Mouse (Mus musculus): Measurements from ENCODE around the gene Nod2.
"Not testable (repeated sequence)": the region's sequence is repeated elsewhere in the genome, so short reads cannot be mapped to it uniquely, and the experiment has no call there.

Gene Nod2

GRCm38 (mm10) chr8:88631081-88631480, 16.0 kb upstream of the Nod2 start:
- peak in 1 of 2 experiments; percentile 29 for DNase-seq (ENCODE audit: low spot score in 2 of 2)

- no peak for DNase-seq (ENCODE audit: low spot score in 2 of 2)
Measured at GRCm38 (mm10) chr8:88633343-88633765, 13.8 kb upstream of the Nod2 start.

- peak; percentile 45 to 52 for DNase-seq (ENCODE audit: low spot score in 2 of 2)
Measured at GRCm38 (mm10) chr8:88635474-88636397, 11.4 kb upstream of the Nod2 start, which contains the start of gene Snx20. Gene Snx20, minus strand, starts transcription at chr8:88636128.

GRCm38 (mm10) chr8:88637092-88638000, 9.8 kb upstream of the Nod2 start:
- DNase-seq (ENCODE audit: low spot score in 2 of 2) = no peak

- DNase-seq (ENCODE audit: low spot score in 2 of 2) = no peak
Measured at GRCm38 (mm10) chr8:88638908-88639307, 8.2 kb upstream of the Nod2 start.

GRCm38 (mm10) chr8:88642734-88643564, 4.2 kb upstream of the Nod2 start:
- no peak for DNase-seq (ENCODE audit: low spot score in 2 of 2)

- no peak for DNase-seq (ENCODE audit: low spot score in 2 of 2)
Measured at GRCm38 (mm10) chr8:88648322-88648721, 1.2 kb downstream of the Nod2 start.

GRCm38 (mm10) chr8:88650016-88650708, 3.0 kb downstream of the Nod2 start:
- DNase-seq (ENCODE audit: low spot score in 2 of 2) = no peak

- not testable (repeated sequence) for DNase-seq (ENCODE audit: low spot score in 2 of 2)
Measured at GRCm38 (mm10) chr8:88651122-88651521, 4.0 kb downstream of the Nod2 start.

- DNase-seq (ENCODE audit: low spot score in 2 of 2) = no peak
Measured at GRCm38 (mm10) chr8:88655334-88655733, 8.2 kb downstream of the Nod2 start.

GRCm38 (mm10) chr8:88659873-88660272, 12.8 kb downstream of the Nod2 start:
- DNase-seq (ENCODE audit: low spot score in 2 of 2) = no peak

- no peak for DNase-seq (ENCODE audit: low spot score in 2 of 2)
Measured at GRCm38 (mm10) chr8:88662401-88662821, 15.3 kb downstream of the Nod2 start.

GRCm38 (mm10) chr8:88664121-88664520, 17.0 kb downstream of the Nod2 start:
- DNase-seq (ENCODE audit: low spot score in 2 of 2) = no peak

- DNase-seq (ENCODE audit: low spot score in 2 of 2) = no peak
Measured at GRCm38 (mm10) chr8:88664947-88665346, 17.8 kb downstream of the Nod2 start.

- DNase-seq (ENCODE audit: low spot score in 2 of 2) = no peak
Measured at GRCm38 (mm10) chr8:88666435-88666834, 19.3 kb downstream of the Nod2 start.

- DNase-seq (ENCODE audit: low spot score in 2 of 2) = peak in 1 of 2 experiments; percentile 39
Measured at GRCm38 (mm10) chr8:88668400-88669086, 21.4 kb downstream of the Nod2 start.

GRCm38 (mm10) chr8:88670782-88671181, 23.7 kb downstream of the Nod2 start:
- DNase-seq (ENCODE audit: low spot score in 2 of 2) = peak in 1 of 2 experiments; percentile 38

- DNase-seq (ENCODE audit: low spot score in 2 of 2) = no peak
Measured at GRCm38 (mm10) chr8:88671575-88671974, 24.5 kb downstream of the Nod2 start.

GRCm38 (mm10) chr8:88673859-88674258, 26.7 kb downstream of the Nod2 start:
- DNase-seq (ENCODE audit: low spot score in 2 of 2) = no peak

Data from thymus, postnatal 10 days (tissue).